Mouse (Mus musculus) cerebellum, postnatal 36 days (tissue): Measurements from ENCODE around the gene Mmp24.
"Not testable (repeated sequence)": the region's sequence is repeated elsewhere in the genome, so short reads cannot be mapped to it uniquely, and the experiment has no call there.

ENCODE experiments used
- DNase-seq, 2 experiments: peaks; one replicate each; pipeline ENCODE4 v3.0.0; 2021 to 2022; ENCODE audit warnings: mixed read lengths in 2 of 2

Gene Mmp24

DNA sequence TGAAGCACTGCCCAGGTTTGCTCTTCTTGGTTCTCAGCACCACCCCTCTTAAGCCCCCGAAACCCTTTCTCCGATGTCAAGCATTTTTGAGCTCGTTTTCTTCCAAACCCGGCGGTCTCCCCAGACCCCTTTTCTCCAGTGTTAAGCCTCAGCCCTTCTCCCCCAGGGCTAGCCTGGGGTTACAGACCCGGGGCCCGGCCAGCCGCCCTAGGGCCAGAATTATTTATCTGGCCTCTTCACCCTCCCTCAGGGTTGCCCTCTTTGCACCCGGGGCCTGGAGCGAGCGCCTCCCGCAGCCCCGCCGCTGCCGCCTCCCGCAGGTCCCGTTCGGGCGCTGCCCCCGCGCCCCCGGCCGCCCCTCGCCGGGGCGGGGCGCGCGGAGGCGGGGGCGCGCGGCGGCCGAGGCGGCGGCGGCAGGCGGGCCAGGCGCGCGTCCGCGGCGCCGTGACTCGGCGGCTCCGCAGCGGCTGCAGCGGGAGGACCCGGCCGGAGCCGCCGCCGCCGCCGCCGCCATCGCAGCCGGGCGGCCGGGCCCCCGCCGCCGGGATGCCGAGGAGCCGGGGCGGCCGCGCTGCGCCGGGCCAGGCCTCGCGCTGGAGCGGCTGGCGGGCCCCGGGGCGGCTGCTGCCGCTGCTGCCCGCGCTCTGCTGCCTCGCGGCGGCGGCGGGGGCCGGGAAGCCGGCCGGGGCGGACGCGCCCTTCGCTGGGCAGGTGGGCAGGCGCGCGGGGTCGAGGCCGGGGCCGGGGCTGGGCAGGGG, at the start of gene Mmp24:
Mmp24 (plus strand) TSS at position 416 of the 758 bp plus-strand sequence.
- DNase-seq = peak in 1 of 2 experiments; percentile 52

DNA sequence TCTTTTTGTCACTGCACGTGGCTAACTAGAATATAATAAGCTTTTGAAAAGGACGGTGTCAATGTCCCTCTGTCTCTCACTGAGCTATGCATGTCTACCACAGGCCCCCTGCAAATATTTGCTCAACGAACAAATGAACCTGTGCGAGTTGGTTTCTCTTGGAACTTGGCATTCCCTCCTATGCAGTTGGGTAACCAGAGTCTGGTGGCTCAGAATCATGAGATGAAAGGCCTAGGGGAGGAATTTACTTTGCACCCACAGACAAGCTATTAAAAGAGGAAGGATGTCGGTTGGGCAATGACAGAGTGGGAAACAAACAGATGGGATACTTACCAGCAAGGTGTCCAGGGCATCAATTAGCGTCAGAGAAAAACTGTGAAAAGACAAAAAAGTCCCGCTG, 48.8 kb upstream of the Mmp24 start:
- DNase-seq = no peak

DNA sequence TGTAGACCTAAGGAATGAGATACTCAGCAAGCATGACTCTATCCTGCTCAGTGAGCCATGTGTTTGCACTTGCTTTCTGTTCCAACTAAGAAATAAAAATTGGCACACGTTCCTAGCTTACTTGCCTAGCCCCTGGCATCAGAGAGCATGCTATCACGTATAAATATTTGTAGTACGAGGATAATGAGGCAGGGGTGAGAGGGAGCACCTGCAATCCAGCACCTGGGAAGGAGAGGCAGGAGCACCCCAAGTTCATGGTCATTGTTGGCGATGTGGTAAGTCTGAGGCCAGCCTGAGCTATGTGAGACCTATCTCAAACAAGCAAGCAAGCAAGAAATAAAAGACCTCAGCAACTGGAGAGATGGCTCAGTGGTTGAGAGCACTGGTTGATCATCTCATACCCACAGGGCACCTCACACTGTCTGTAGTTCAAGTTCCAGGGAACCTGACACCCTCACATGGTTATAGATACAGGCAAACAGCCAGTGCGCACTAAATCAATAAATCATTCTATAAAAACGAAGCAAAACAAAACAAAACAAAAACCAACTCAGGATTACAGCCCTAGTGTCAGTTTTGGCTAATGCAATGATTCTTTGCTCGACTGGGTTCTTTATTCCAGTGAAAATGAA, 47.3 kb upstream of the Mmp24 start:
- no peak for DNase-seq

DNA sequence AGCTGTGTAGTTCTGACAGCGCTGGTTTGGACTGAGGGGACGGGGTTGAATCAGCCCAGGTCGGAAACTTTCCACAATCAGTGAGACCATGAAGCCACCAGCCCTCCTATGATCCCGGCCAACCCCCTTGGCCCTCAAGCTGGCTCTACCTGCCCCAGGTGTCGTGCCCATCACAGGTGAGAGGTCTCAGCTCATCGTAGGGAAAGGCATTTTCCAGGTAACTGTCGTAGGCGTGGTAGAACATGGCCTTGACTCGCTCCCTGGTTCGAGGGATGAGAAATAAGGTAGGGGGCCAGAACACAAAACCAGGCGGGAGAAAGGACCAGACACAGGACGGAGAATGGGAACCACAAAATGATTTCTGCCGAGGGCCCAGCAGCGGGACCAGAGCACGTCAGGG, 46.4 kb upstream of the Mmp24 start:
- DNase-seq = no peak

DNA sequence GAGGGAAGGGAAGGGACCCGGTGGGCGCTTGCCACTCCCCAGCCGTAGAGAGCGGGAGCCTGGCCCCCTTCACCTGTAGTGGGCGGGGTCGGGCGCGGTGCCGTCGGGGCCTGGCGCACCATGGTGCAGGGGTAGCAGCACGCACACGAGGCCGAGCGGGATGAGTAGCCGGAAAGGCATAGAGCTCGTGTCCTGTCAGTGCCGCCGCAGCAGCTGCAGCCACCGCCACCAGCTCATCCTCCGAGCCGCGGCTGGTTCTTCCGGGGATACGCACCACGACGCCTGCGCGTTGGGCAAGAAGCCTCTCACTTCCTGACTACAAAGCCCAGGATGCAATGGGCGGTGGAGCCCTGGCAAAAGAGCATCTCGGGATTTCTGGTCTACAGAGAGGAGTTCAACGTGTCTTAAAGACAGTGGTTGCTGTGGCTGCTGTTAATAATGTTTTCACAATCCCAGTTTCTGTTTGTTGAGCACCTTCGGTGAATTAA, 45.9 kb upstream of the Mmp24 start, which contains the start of gene Edem2:
Edem2 (minus strand) TSS at position 318 of the 488 bp plus-strand sequence.
- DNase-seq = peak; percentile 90

DNA sequence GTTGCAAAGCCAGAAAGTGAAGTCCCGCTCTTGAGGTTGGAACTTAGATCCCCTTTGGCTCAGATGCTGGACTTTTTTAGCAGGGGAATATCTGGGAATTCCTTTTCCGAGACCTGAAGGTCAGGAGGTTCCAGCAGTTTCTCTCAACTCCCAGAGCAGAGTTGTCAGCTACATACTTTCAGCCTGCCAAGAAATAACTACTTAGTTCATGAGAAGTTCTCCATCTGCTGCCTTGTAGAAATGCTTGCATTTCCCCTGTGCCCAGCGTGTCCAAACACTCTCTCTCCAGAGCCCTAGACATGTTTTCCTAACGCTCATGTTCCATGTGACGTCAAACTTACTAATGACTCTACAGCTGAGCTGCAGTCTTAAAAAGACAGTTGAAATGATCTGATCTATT, 40.1 kb upstream of the Mmp24 start:
- DNase-seq = no peak

DNA sequence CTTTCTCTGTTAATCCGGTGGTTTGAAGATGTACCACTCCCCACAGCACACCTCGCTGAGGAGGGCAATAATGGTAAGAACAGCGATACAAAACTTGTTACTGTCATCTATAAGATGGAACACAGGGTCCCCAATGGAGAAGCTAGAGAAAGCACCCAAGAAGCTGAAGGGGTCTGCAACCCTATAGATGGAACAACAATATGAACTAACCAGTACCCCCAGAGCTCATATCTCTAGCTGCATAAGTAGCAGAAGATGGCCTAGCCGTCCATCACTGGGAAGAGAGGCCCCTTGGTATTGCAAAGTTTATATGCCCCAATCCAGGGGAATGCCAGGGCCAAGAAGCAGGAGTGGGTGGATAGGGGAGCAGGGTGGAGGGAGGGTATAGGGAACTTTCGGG, 39.4 kb upstream of the Mmp24 start, which contains the start of gene Gm17581:
Gm17581 (minus strand) TSS at position 101 of the 400 bp plus-strand sequence.
- DNase-seq = not testable (repeated sequence)

DNA sequence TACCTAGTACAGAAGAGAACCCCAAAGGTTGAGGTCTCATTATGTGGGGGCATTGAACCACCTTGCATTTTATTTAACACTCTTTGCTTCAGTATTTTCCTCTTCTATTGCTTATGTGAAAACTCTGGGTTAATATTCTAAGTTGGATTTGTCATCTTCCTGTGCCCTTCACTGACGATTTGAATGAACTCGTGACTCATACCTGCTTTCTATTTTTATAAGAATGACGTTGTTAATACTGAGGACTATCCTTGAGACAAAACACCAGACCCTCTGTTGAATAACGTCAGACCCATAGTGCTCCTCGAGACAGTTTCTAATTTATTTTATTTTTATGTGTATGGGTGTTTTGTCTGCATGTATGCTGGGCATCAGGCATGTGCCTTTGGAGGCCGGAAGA, 38.2 kb upstream of the Mmp24 start:
- no peak for DNase-seq

DNA sequence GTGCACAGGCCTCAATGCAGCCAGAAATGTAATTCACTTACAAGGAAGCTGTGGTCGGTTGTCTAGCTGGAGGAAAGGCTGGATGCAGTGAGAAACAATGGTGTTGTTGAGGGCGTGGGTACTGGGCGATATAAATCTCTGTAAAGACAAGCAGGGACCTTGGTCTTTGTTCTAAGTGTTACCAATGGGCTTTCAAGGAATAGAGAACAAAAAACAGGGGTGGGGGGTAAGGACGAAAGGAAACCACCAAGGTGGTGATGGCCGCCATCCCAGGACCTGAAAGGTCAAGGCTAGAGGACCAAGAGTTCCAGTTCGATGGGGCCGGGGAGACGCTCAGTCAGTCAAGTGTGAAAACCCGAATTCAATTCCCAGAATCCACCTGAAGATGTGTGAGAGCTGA, 37.3 kb upstream of the Mmp24 start:
- DNase-seq = no peak

DNA sequence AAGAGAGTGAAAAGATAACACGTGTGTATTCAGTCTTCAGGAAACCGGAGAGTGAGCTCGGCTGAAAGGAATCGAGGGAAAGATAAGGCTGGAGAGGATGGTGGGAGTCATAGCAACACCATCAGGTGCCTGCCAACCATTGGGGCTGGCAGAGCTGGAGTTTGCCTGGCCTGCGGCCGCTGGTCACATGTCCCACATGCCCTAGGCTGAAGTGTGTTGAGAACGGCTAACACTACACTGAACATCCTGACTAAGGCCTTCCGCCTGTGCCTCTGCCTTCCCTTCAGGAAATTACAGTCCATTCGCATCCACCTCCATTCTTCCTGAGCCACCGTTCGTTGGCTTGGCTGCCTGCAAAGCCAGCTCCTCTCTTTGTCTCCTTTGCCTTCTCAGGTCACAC, 32.9 kb upstream of the Mmp24 start:
- DNase-seq = no peak

DNA sequence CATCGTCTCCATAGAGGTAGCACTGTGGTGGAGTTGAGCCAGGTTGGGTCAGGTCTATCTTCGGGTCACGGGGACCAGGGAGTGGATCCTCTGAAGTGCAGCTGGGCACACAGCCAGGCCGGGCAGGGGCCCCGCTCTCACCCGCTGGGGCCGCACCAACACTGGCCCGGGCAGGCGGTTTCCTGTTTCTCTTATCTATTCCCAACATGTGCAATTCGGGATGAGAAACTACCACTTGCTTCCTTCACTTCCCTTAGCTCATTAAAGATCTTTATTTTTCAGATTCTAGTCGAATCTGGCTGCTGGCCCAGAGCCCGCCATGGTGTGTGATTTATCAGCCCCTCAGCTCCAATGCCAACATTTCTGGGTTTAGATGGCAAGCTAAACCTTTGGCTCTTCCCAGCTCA, 32.2 kb upstream of the Mmp24 start:
- no peak for DNase-seq

DNA sequence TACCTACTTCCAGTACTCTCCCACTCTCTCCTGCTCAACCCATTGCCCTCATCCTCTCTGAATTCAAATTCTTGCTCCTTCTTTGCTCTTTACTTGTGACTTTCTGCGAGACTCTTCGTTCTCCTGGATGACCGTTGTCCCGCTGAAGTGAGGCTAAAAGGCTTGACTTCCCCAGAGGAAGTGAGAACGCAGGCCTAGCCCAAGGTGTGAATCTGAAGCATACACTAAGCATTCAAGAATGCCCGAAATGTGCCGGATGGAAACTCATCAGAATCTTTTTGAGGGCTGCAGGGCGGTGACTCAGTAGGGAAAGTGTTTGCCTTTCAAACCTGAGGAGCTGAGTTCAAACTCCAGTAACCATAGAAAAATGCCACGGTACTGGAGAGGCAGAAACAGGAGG, 31.8 kb upstream of the Mmp24 start:
- DNase-seq = no peak

DNA sequence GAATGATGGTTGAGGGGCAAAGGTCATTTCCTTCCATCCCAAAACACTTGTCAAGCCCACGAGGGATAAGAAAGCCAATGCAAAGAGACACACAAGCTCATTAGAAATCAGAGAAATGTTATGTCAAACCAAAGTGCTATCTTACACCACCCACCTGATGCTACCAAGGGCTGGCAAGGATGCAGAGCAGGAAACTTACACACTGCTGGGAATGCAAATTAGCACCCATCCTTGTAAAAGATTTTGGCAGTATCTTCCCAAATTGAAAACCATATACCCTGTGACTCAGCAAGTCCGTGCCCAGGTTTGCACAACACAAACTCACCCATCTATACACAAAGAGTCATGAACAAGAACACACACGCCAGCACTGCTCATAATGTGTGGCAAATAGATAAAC, 29.7 kb upstream of the Mmp24 start:
- no peak for DNase-seq

DNA sequence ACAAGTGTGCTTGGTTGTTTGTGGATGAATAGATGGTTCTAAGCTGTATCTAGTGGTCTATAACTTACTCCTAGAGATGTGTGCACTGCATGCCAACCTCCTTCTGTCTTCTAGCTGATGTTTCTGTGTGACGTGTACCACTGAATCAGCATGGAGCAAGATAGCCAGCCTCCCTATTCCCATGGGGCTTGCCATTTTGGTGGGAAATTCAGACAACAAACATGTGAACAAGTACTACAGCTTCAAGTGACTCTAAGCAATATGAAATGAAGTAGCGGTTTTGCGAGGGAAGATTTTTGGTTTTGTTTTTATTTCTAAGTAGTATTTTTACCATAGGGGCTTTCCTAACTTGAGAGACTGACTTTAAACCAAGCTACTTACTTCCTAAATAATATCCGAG, 25.7 kb upstream of the Mmp24 start:
- no peak for DNase-seq

DNA sequence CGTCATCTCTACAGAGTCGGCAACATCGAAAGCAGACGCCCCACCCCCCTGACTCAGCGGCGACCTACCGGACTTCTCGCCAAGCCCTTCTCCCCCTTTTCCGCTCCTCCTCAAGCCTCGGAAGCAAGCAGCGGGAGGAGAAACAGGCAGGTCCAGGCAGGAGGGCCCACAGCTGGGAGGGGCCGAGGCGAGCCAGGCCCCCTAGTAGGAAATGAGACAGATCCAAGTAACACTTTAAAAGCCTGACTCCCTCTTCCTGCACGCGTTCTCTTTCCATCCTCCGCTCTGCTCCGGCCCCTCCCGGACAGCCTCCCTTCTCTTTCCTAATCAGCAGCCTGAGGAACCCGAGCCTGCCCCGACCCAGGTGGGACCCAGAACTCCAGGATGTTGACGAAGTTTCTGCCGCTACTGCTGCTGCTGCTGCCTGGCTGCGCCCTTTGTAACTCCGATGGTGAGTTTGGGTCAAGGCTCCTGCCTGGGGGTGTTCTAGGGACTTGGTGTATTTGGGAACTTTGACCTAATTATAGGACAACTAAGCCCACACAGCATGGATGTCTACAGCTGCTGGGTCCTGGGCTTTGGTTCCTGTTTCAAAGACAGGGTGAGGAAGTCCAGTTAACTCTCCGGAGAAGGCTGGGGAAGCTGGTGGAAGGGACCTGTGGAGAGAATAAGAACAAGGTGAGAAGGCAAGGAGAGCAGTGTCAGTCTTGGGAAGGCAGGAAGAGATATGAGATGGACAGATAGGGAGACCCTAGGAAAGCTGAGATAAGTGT, 23.9 kb upstream of the Mmp24 start, which contains the start of gene Procr:
Procr (plus strand) TSS at position 104 of the 773 bp plus-strand sequence.
- no peak for DNase-seq

DNA sequence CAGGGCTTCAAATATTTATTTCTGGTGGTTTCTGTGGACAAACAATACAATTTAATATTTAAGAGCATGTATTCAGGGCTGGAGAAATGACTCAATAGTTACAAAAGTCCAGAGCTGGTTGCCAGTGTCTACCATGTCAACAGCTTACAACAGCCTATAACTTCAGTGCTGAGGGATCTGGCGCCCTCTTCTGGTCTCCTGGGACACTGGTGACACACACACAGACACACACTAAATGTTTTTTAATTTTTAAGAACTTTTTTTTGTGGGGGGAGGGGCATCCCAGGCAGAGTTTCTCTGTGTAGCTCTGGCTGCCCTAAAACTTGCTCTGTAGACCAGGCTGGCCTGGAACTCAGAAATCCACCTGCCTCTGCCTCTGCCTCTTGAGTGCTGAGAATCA, 19.4 kb upstream of the Mmp24 start:
- peak in 1 of 2 experiments; percentile 22 for DNase-seq

DNA sequence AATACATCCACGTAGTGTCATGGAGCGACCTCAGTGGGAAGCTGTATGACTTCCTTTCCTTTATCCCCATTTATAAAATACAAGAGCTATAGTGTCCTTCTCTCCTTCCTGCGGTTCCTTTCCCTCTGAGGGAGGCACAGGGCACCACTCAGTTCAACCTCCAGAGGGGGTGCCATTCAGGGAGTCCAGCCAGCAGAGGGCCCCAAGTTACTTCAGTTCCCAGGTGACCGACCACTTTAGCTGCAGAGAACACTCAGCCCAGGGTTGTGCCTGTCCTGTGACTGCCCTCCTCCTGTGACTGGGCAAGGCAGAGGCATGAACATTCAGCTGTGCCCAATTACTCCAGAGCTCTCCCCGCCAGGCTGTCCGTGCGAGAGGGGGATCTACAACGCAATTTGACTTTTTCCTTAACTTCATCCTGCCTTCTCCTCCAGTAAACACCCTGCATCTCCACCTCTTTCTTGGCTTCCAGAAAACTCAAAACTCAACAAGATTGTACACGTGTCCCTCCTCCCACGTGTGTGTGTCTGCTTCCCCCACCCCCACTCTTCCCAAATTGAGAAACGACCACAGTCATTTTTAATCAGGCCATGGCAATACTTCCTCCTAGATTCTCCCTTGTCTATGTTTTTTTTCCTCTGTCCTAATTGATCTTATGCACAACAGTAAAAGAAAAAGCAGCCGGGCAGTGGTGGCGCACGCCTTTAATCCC, 18.1 kb upstream of the Mmp24 start:
- DNase-seq = peak in 1 of 2 experiments; percentile 39

DNA sequence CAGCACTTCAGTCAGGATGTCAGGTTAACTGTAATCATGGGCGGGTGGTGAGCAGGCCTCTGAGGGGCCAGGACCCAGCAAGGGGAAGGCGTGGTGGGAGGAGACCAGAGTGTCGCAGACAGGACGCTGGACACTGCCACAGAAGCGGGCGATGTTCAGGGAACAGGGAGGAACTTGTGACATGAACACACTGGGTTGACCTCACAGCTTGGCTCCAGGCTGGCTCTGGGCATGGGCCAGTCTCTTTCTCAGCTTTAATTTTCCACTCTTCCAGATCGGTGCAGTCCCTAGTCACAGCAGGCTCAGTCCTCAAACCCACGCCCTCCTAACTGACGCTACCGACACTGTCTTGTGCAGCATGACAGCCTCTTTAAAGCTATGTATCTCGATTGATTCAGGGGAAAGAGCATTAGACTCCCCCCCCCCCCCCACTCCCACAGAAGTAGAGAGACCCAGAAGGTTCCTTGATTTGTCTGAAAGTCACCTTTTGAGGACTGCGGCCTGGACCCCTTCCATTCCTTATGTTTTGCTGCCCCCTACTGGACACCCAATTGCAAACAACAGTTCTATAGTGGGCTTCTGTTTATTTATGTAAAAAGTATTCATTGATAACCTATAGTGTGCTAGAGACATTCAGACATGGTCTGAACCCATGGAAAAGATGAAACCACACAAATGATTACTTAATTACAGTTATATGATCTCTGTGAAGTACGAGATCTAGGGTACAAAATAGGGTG, 10.3 kb upstream of the Mmp24 start:
- peak; percentile 79 to 84 for DNase-seq

DNA sequence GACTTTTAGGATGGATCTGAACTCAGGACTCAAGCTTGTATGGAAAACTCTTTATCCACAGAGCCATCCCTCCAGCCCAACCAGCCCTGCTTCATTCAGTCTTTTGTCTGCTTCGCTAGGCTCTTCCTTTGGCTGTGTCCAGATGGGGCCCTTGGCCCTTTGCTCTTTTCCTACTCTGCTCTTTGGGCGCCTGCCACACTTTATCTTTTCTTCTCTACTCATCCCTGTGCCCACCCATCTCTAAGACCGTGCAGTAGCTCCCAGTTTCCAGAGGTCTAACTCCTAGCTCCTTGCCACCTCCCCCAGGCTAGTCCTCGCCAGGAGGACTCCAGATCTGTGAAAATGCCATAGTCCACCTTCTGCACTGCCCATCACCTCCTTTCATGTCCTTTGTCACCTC, 1.5 kb upstream of the Mmp24 start:
- no peak for DNase-seq

DNA sequence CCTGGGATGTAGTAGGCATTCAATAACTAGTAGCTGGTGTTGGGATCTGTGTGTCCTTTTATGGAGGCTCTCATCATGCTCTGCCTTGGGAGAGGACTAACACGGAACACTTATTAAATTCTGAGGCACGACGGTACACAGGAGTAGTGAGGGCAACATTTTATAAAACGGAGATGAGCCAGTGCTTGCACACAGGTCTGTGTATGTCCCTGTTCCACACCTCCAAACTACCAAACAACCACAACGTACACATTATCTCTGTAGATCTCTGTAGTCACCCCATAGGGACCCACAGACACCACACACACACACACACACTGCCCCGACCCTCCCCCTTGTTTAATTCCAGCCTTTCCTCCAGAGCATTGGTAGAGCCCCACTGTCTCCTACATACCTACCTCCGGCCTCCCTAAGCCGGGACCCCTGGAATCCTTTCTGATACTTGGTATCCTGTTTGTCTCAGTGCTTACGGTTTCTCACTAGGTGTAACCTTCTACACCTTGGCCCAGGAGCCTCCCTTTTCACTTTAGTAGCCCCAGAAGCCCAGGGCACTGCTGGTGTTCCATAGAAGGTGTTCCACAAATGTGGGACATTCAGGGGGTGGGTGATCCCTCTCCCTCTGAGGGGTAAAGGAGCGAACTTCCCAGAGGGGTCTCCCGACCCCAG, 748 bp upstream of the Mmp24 start:
- no peak for DNase-seq

DNA sequence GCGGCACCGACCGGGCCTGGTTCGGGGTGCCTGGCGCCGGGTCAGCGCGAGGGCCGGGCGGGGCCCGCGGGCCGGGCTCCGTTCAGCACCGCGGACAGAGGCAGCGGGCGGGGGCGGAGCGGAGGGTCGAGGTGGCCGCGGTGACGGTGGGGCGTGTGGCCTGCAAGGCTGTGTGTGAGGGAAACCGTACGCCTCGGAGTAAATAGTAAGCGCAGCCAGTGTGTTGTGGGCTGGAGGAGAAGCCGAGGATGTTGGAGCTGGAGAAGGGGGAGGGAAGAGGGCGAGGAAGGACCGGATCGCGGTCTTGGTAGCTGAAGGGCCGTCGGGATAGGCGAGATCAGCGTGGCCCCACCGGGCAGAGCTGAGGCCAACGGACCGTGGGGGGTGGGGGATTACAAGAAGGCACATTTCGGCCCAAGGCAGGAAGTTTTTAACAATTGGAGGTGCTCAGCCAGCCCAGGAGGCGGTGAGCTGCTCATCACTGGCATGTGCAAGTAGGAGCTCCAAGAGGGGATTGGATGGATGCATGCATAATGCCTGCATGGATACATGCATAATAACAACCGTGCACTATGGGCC, 632 bp downstream of the Mmp24 start:
- DNase-seq = peak; percentile 78 to 81
